Mouse (Mus musculus) embryo, embryonic 10.5 days (tissue): ENCODE measurements around the gene Vwa5b1.

ENCODE experiments used
- DNase-seq: peaks from one replicate; pipeline ENCODE4 v3.0.0-alpha.2; 2015; ENCODE audit warnings: low spot score

The Vwa5b1 gene

DNA sequence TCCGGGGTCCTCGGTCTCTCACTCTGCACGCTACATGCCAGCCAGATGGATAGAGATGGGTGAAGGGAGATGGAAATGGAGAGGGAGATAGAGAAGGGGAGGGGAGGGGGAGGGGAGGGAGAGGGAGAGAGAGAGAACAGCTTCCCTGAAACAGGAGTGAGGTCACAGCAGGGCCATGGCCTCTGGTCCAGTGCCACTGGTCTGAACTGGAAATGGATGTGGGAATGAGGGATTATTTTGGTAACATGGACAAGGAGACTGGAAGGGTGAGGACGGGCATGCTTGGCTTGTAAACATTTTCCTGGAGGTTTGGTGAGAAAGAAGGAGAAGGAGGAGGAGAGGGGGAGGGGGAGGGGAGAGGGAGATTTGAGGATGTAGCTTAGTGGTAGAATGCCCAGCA lies 59.0 kb downstream of the Vwa5b1 start:
- peak; percentile 13 for DNase-seq

GRCm38 (mm10) chr4:138574800-138575606 lies 60.7 kb downstream of the Vwa5b1 start:
- peak; percentile 19 for DNase-seq

DNA sequence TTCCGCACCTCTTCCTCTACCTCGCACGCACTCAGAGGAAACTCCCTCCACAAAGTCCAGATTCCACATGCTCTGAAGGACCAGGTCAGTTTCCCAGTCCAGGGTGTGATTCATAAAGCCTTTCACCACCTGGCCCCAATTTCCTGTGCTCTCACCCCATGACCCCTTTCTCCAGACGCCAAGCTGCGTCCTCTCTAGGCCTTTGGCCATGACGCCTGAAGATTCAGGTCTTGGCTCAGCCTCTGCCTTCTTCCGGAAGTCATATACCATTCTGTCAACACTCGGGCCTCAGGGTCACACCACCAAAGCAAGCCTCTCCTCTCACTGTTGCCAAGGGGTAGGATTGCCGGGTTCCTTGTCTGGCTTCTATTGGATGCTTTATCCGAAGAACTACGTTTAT lies 65.8 kb downstream of the Vwa5b1 start:
- peak; percentile 81 for DNase-seq

DNA sequence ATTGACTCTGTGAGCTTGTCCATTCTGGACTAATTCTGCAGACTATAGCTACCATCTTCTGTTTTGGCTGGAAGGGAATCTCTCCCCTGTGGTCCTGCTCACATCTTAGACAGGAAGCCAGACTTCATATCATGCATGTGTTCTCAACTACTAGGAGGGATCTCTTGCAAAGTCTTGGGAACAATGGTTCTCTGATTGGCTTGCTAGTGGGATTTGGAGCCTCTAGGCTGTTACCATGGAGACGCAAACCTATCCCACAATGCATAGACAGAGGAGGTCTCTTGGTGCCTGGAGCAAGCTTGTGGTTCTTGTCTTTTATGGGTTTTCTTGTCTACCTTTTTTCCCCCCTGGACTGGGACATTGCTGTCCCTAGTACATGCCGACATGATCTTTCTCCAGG lies 67.4 kb downstream of the Vwa5b1 start:
- DNase-seq: peak; percentile 36

- DNase-seq: peak; percentile 92
Observed at GRCm38 (mm10) chr4:138561986-138562385, 73.7 kb downstream of the Vwa5b1 start.

DNA sequence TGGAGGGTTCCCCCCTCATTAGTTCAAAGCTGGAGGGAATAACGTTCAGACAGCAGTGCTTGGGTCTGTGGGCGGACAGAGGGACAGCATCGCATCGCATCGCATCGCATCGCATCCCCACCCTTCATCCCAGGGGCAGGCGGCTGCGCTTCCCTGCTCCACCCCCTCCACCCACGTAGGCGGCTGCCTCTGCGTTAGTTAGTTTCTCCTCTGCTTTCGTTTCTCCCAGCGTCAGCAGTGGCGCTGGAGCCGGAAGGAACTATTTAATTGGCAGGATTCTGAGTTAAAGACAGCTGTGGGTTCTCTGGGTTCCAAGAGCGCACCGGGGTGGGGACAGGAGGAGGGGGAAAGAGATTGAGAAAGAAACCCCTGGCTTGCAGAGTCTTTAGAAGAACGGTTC lies 80.2 kb downstream of the Vwa5b1 start:
- DNase-seq: peak; percentile 38

GRCm38 (mm10) chr4:138554934-138555333 lies 80.8 kb downstream of the Vwa5b1 start:
- peak; percentile 26 for DNase-seq

- DNase-seq: no peak
Observed at GRCm38 (mm10) chr4:138554302-138554701, 81.4 kb downstream of the Vwa5b1 start.

- DNase-seq: no peak
Observed at GRCm38 (mm10) chr4:138553516-138553933, 82.2 kb downstream of the Vwa5b1 start.

DNA sequence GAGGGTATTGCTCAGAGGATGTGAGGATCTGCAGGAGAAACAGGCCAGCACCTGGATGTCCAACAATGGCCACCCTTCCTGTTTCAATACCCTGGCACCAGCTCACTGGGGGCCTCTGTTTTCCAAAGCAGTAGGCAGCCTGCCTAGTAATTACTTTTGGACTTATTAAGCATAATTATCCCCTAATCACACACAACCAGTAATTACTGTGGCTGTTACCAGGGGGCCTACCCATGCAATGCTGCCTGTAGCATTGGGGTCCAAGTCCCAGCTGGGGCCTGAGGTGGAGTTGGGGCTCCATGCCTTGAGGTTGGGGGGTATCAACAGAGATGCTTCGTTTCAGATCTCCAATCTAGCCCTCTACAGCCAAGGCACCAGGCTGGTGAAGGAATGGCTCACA lies 82.6 kb downstream of the Vwa5b1 start:
- no peak for DNase-seq

- no peak for DNase-seq
Observed at GRCm38 (mm10) chr4:138551601-138552000, 84.1 kb downstream of the Vwa5b1 start.

DNA sequence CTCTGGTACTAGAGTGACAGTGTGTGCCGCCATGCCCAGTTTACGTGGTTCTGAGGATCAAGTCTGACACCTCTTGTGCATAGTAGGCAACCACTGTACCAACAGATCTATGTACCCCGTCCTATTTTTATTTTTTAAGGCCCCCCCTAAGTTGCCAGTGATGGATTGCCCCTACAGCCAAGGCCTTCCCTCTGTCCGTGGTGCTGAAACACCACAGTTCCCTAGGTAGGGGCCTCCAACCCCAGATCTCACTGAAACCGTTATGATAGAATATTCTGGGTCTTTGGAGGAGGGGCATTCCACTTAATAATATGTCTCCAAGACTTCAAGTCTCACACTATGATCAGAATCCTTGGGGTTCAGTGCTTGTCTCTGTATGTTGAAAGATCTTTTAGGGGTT lies 85.1 kb downstream of the Vwa5b1 start:
- DNase-seq: peak; percentile 45

GRCm38 (mm10) chr4:138548960-138549359 lies 86.7 kb downstream of the Vwa5b1 start:
- DNase-seq: no peak

GRCm38 (mm10) chr4:138548124-138548561 lies 87.5 kb downstream of the Vwa5b1 start:
- no peak for DNase-seq

GRCm38 (mm10) chr4:138547556-138547955 lies 88.1 kb downstream of the Vwa5b1 start:
- no peak for DNase-seq

DNA sequence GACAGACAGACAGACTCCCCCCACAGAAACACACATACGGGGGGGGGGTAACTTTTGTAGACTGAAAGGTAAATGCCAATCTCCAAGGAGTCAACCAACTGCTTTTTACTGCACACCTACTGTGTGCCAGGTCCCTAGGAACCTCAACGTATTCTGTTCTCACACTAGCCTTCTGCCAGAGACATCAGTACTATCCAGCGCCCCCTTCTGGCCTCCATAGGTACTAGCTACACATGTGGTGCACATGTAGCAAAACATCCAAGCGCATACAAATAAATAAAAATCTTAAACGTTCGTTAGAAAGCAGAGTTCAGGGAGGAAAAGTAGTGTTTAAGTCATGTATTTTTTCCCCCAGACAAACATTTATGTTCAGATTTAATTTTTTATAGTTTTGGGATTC lies 88.6 kb downstream of the Vwa5b1 start:
- peak; percentile 45 for DNase-seq

DNA sequence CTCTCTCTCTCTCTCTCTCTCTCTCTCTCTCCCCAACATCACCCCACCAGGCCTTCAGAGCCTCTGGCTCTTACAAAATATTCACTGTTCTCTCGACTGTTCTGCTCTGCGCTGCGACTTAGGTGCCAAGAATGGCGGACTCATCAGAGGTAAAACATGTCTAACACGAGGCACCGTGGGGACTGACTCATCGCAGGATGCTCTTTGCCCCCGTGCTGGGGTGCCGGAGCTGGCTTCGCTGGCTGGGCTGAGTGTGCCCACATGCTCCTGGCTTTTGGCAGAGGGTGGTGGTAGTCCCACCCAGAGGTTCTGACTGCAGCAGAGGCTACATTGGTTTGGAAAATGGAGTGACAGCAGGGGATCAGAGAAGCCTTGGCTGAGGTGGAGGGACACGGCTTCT lies 89.4 kb downstream of the Vwa5b1 start:
- DNase-seq: no peak

DNA sequence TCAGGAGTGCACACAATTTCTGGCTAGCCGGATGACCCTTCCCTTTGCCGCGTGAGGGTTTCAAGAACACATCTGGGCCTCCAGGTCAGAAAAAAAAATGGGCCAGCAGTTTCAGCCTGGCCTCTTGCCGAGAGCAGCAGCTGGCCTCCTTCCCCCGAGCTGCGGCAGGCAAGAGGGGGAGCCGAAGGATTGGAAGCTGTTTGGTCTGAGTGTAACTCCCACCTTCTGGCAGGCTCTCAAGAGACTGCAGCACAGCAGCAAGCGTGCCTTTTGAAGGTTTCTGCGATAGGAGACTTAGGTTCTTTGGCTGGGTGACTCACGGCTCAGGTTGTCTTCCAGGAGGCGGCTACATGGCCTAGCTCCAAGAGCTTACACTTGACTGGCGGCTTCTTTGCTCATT lies 92.5 kb downstream of the Vwa5b1 start:
- DNase-seq: no peak

- DNase-seq: no peak
Observed at GRCm38 (mm10) chr4:138538084-138538449, 97.6 kb downstream of the Vwa5b1 start.

DNA sequence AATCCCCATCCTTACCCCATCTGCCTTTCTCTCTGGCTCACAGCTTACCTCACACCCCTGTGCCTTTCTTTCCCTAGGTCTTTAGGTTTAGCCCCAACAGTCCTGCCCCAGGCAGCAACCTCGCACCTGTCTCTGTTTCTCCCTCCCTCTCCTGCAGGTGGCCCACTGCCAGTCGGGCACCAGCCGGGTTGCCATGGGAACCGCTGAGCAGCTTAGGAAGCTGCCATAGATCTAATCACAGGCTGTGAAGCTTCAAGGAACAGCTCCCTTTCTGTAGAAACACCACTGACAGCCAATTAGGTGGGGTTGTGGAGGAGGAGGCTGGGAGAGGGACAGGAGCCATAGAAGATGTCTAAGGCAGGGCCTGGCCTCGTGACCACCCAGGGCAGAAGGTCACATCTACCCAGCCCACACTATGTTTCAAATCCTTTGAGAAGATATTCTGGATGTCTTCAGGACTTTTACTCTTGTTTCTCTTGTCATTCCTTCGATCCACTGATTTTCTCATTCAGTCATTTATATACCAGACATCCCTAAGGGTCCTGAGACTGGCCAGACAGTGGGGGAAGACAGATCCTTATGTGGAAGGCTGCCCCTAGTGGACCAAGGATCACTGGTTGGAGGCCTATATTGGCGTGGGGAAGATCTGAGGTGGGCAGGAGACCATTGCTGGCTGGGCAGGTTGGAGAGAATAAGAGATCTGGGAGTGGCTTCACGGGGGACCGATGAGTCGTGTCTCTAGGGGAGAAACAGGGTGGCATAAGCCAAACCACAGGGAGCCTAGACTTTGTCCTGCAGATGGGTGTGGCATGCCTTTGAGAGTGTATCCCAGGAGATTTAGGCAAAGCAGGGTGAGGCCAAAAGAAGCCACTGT lies 98.2 kb downstream of the Vwa5b1 start:
- DNase-seq: peak; percentile 37

GRCm38 (mm10) chr4:138535610-138536009 lies 100.1 kb downstream of the Vwa5b1 start:
- no peak for DNase-seq

DNA sequence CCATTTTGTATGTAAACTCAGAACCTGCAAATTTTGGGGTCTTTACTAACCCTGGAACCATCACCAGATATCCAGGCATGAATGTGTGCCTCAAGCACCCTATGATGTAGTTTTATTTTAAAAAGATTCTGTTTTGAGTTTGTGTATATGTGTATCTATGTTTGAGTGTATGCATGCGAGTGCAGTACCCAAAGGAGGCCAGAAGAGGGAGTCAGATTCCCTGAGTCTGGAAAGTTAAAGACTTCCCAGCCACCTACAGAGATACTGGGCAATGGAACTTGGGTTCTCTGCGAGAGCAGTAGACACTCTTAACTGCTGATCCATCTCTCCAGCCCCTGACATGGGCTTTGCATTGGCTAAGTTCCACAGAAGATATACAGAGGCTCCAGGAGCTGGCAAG lies 101.8 kb downstream of the Vwa5b1 start:
- no peak for DNase-seq

- no peak for DNase-seq
Observed at GRCm38 (mm10) chr4:138531761-138532160, 103.9 kb downstream of the Vwa5b1 start.
